Comparison of ENCODE assay signal across 25 mouse cellular contexts in genomic region chr4:137627476-137628235, GRCm38 (mm10). TPM values are rescaled to one million over a fixed set of nuclear protein-coding genes. Genes with fewer than 3 reads are reported as not detected.
DNase-seq lines count a peak whose midpoint lies in the region; ATAC-seq lines count a peak whose summit lies in the region.
"Had no signal": no experiment of that assay in that cellular context is flagged by ENCODE, and none has a peak within 500 bp of the region (broad histone marks: within the 10 kb centered on the region; RNA-seq: fewer than 3 reads in every experiment).

No protein-coding gene starts in this region.

- DNase-seq in forebrain, embryonic 14.5 days (ENCODE audit: low spot score) = peak; percentile 17
- no peak for DNase-seq in forebrain, embryonic 11.5 days (ENCODE audit: low spot score)
- DNase-seq in midbrain, embryonic 14.5 days = peak; percentile 15
- peak; percentile 34 for DNase-seq in embryo, embryonic 10.5 days (ENCODE audit: low spot score)
- DNase-seq in left cerebral cortex, adult 18-20 months (ENCODE audit: low spot score in 2 of 2) = no peak
- DNase-seq in ovary, postnatal 10 days (ENCODE audit: low spot score) = no peak
- DNase-seq: cerebellum, adult 9-11 months; gastrocnemius, adult 2 months; heart, postnatal 10 days; right cerebral cortex, postnatal 4 days had no signal

- H3K27me3 ChIP-seq in forebrain, embryonic 14.5 days (replicated peaks; ENCODE audit: control insufficient read depth, insufficient read depth, low read length) = no peaks in the 10 kb centered on the region
- H3K27me3 ChIP-seq in forebrain, embryonic 11.5 days (ENCODE audit: control insufficient read depth, insufficient read depth, low read length) = no peaks in the 10 kb centered on the region
- H3K27me3 ChIP-seq in midbrain, embryonic 14.5 days (ENCODE audit: control insufficient read depth, insufficient read depth, low read length) = no peaks in the 10 kb centered on the region
- H3K27me3 ChIP-seq in midbrain, embryonic 13.5 days = no peaks in the 10 kb centered on the region
- H3K27me3 ChIP-seq: hindbrain, embryonic 15.5 days; limb, embryonic 15.5 days; liver, embryonic 15.5 days had no signal

- H3K9me3 ChIP-seq in forebrain, embryonic 14.5 days (replicated peaks; ENCODE audit: control insufficient read depth, low read length) = no peaks in the 10 kb centered on the region
- no peaks in the 10 kb centered on the region for H3K9me3 ChIP-seq in forebrain, embryonic 11.5 days (ENCODE audit: control insufficient read depth, low read length)
- no peaks in the 10 kb centered on the region for H3K9me3 ChIP-seq in midbrain, embryonic 14.5 days (ENCODE audit: control insufficient read depth, low read length)
- H3K9me3 ChIP-seq in midbrain, embryonic 13.5 days = no peaks in the 10 kb centered on the region
- H3K9me3 ChIP-seq: heart, embryonic 10.5 days; hindbrain, embryonic 15.5 days; limb, embryonic 15.5 days; liver, embryonic 15.5 days had no signal

- H3K4me3 ChIP-seq in forebrain, embryonic 14.5 days (ENCODE audit: low read depth, low read length) = no peak overlapping the region
- no peak overlapping the region for H3K4me3 ChIP-seq in forebrain, embryonic 11.5 days (ENCODE audit: low read depth, low read length)
- no peak overlapping the region for H3K4me3 ChIP-seq in midbrain, embryonic 14.5 days (replicated peaks; ENCODE audit: low read depth, low read length)
- no peak overlapping the region for H3K4me3 ChIP-seq in midbrain, embryonic 13.5 days (replicated peaks)
- H3K4me3 ChIP-seq: gastrocnemius, adult 2 months; heart, embryonic 10.5 days; hindbrain, embryonic 15.5 days; limb, embryonic 15.5 days; liver, embryonic 15.5 days had no signal

- H3K36me3 ChIP-seq in forebrain, embryonic 14.5 days (ENCODE audit: control insufficient read depth, insufficient read depth, low read length) = peaks cover 91% of the 10 kb centered on the region
- peaks cover 1% of the 10 kb centered on the region for H3K36me3 ChIP-seq in forebrain, embryonic 11.5 days (ENCODE audit: control insufficient read depth, insufficient read depth, low read length)
- peaks cover 88% of the 10 kb centered on the region for H3K36me3 ChIP-seq in midbrain, embryonic 14.5 days (ENCODE audit: control insufficient read depth, insufficient read depth, low read length)
- peaks cover 83% of the 10 kb centered on the region for H3K36me3 ChIP-seq in midbrain, embryonic 13.5 days

- WGBS in forebrain, embryonic 14.5 days = 37% methylated on average over 8 of the region's 8 CpGs
- 39% methylated on average over 8 of the region's 8 CpGs for WGBS in forebrain, embryonic 11.5 days
- WGBS in midbrain, embryonic 14.5 days = 42% methylated on average over 8 of the region's 8 CpGs
- WGBS in midbrain, embryonic 13.5 days = 41% methylated on average over 8 of the region's 8 CpGs

- H3K4me2 ChIP-seq in forebrain, embryonic 14.5 days (ENCODE audit: low read length) = no peak overlapping the region
- H3K4me2 ChIP-seq in forebrain, embryonic 11.5 days (ENCODE audit: low read depth, low read length, severe bottlenecking) = no peak overlapping the region
- H3K4me2 ChIP-seq in midbrain, embryonic 14.5 days (ENCODE audit: low read length) = no peak overlapping the region
- no peak overlapping the region for H3K4me2 ChIP-seq in midbrain, embryonic 13.5 days (replicated peaks)
- H3K4me2 ChIP-seq: hindbrain, embryonic 15.5 days; limb, embryonic 15.5 days; liver, embryonic 15.5 days had no signal

- no peak overlapping the region for H3K9ac ChIP-seq in forebrain, embryonic 14.5 days (ENCODE audit: low read length)
- no peak overlapping the region for H3K9ac ChIP-seq in forebrain, embryonic 11.5 days (ENCODE audit: low read length)
- H3K9ac ChIP-seq in midbrain, embryonic 14.5 days (replicated peaks; ENCODE audit: low read length) = no peak overlapping the region
- no peak overlapping the region for H3K9ac ChIP-seq in midbrain, embryonic 13.5 days (replicated peaks)
- H3K9ac ChIP-seq: hindbrain, embryonic 15.5 days; limb, embryonic 15.5 days; liver, embryonic 15.5 days had no signal

- no peak overlapping the region for H3K27ac ChIP-seq in forebrain, embryonic 14.5 days (ENCODE audit: low read depth, low read length)
- H3K27ac ChIP-seq in forebrain, embryonic 11.5 days (ENCODE audit: low read depth, low read length) = no peak overlapping the region
- H3K27ac ChIP-seq in midbrain, embryonic 14.5 days (replicated peaks; ENCODE audit: low read depth, low read length) = no peak overlapping the region
- H3K27ac ChIP-seq in midbrain, embryonic 13.5 days = no peak overlapping the region
- H3K27ac ChIP-seq: gastrocnemius, adult 2 months; heart, embryonic 10.5 days; hindbrain, embryonic 15.5 days; limb, embryonic 15.5 days; liver, embryonic 15.5 days; macrophage had no signal

- no peaks in the 10 kb centered on the region for H3K4me1 ChIP-seq in forebrain, embryonic 14.5 days (ENCODE audit: control insufficient read depth, insufficient read depth, low read length)
- peaks cover 5% of the 10 kb centered on the region; the same call in 1 of the 2 replicates for H3K4me1 ChIP-seq in forebrain, embryonic 11.5 days (replicated peaks; ENCODE audit: control insufficient read depth, insufficient read depth, low read length)
- no peaks in the 10 kb centered on the region for H3K4me1 ChIP-seq in midbrain, embryonic 14.5 days (ENCODE audit: control insufficient read depth, insufficient read depth, low read length)
- no peaks in the 10 kb centered on the region for H3K4me1 ChIP-seq in midbrain, embryonic 13.5 days (replicated peaks)
- H3K4me1 ChIP-seq: hindbrain, embryonic 15.5 days; limb, embryonic 15.5 days; liver, embryonic 15.5 days had no signal

- ATAC-seq in forebrain, embryonic 14.5 days = no peak
- no peak for ATAC-seq in forebrain, embryonic 11.5 days (replicated peaks; ENCODE audit: low FRiP score)
- no peak for ATAC-seq in midbrain, embryonic 14.5 days (ENCODE audit: low FRiP score, low TSS enrichment)
- no peak for ATAC-seq in midbrain, embryonic 13.5 days
- ATAC-seq: intestine, embryonic 16.5 days had no signal

RNA-seq across cellular contexts. Expression of gene Usp48, which starts 34.1 kb away (rescaled TPM):
- polyA plus RNA-seq in forebrain, embryonic 14.5 days (2014; fragmentation: Nextera tagmentation; extraction: Ambion mirVana) = 52.4 and 68.4 TPM in 2 replicates
- 86.4 TPM in 2 replicates for polyA plus RNA-seq in forebrain, embryonic 11.5 days (2014; fragmentation: Nextera tagmentation; extraction: Ambion mirVana)
- 66.5 and 76.8 TPM in 2 replicates for polyA plus RNA-seq in midbrain, embryonic 14.5 days (2014; fragmentation: Nextera tagmentation; extraction: Ambion mirVana)
- polyA plus RNA-seq in midbrain, embryonic 13.5 days (2015; fragmentation: Nextera tagmentation; extraction: Ambion mirVana) = 71.7 and 72.9 TPM in 2 replicates
- total RNA-seq in left cerebral cortex, adult 18-20 months (2021) = 100 to 1,000 TPM; 111 to 127 TPM

RNA-seq across cellular contexts. Expression of gene Rap1gap, which starts 36.9 kb away (rescaled TPM):
- polyA plus RNA-seq in forebrain, embryonic 14.5 days (2014; fragmentation: Nextera tagmentation; extraction: Ambion mirVana) = 25.5 and 32.7 TPM in 2 replicates
- 4.4 and 7.7 TPM in 2 replicates for polyA plus RNA-seq in forebrain, embryonic 11.5 days (2014; fragmentation: Nextera tagmentation; extraction: Ambion mirVana)
- polyA plus RNA-seq in midbrain, embryonic 14.5 days (2014; fragmentation: Nextera tagmentation; extraction: Ambion mirVana) = 57.7 and 60.8 TPM in 2 replicates
- polyA plus RNA-seq in midbrain, embryonic 13.5 days (2015; fragmentation: Nextera tagmentation; extraction: Ambion mirVana) = 28.5 and 30.4 TPM in 2 replicates
- total RNA-seq in left cerebral cortex, adult 18-20 months (2021) = 100 to 1,000 TPM; 289 to 307 TPM

RNA-seq across cellular contexts. Expression of gene Ldlrad2, which starts 53.3 kb away (rescaled TPM):
- polyA plus RNA-seq in forebrain, embryonic 14.5 days (2014; fragmentation: Nextera tagmentation; extraction: Ambion mirVana) = not detected in 2 replicates
- polyA plus RNA-seq in forebrain, embryonic 11.5 days (2014; fragmentation: Nextera tagmentation; extraction: Ambion mirVana) = not detected in 2 replicates
- not detected in 2 replicates for polyA plus RNA-seq in midbrain, embryonic 14.5 days (2014; fragmentation: Nextera tagmentation; extraction: Ambion mirVana)
- polyA plus RNA-seq in midbrain, embryonic 13.5 days (2015; fragmentation: Nextera tagmentation; extraction: Ambion mirVana) = 0.58 TPM in 1 of 2 replicates, not detected in the other
- total RNA-seq in left cerebral cortex, adult 18-20 months (2021) = not detected
- total RNA-seq: gastrocnemius, adult 2 months; heart, postnatal 10 days; layer of hippocampus, postnatal 14 days; left cerebral cortex, postnatal 36 days had no signal
- polyA plus RNA-seq: gonadal fat pad, adult 2 months; heart, embryonic 10.5 days; intestine, embryonic 16.5 days; kidney, embryonic 14.5 days; large intestine, adult 2 months; liver, embryonic 15.5 days; lung, embryonic 16.5 days; macrophage; neural tube, embryonic 11.5 days; stomach, embryonic 16.5 days had no signal

Comparison
In these comparisons a context has a peak if more than half of its experiments do, and no peak if none do; other contexts are left out.
1. DNase-seq: peak in forebrain, embryonic 14.5 days (single experiment), midbrain, embryonic 14.5 days (single experiment) and embryo, embryonic 10.5 days (single experiment); none in forebrain, embryonic 11.5 days (single experiment), left cerebral cortex, adult 18-20 months (0 of 2) and ovary, postnatal 10 days (single experiment).